ENCODE assay signal across 8 mouse cellular contexts in genomic region chr4:116463231-116464125, GRCm38 (mm10). TPM values are rescaled to one million over a fixed set of nuclear protein-coding genes. Genes with fewer than 3 reads are reported as not detected.
DNase-seq lines count a peak whose midpoint lies in the region; ATAC-seq and TF ChIP-seq lines count a peak whose summit lies in the region.

No protein-coding gene starts in this region.

- peaks cover 7% of the 10 kb centered on the region; the same call in 1 of the 2 replicates for H3K9me3 ChIP-seq in limb, embryonic 12.5 days
- H3K9me3 ChIP-seq in midbrain, embryonic 14.5 days (ENCODE audit: control insufficient read depth, low read length): no peaks in the 10 kb centered on the region
- H3K9me3 ChIP-seq in stomach, embryonic 14.5 days (ENCODE audit: control insufficient read depth, low read depth, low read length): peaks cover 6% of the 10 kb centered on the region; the same call in 1 of the 2 replicates

- no peaks in the 10 kb centered on the region for H3K36me3 ChIP-seq in limb, embryonic 12.5 days
- no peaks in the 10 kb centered on the region for H3K36me3 ChIP-seq in midbrain, embryonic 14.5 days (ENCODE audit: control insufficient read depth, insufficient read depth, low read length)
- no peaks in the 10 kb centered on the region for H3K36me3 ChIP-seq in stomach, embryonic 14.5 days (ENCODE audit: control insufficient read depth, insufficient read depth, low read length)

- H3K4me2 ChIP-seq in limb, embryonic 12.5 days: peak overlapping the region; percentile 67
- peak overlapping the region; percentile 65 for H3K4me2 ChIP-seq in midbrain, embryonic 14.5 days (ENCODE audit: low read length)
- peak overlapping the region; percentile 79 for H3K4me2 ChIP-seq in stomach, embryonic 14.5 days (replicated peaks; ENCODE audit: low read depth, low read length)

- peak; percentile 66 to 84 for DNase-seq in adrenal gland, adult (ENCODE audit: inconsistent age in 2 of 2, low spot score in 1 of 2)
- no peak for DNase-seq in adrenal gland, adult 2 months
- DNase-seq in cerebellum, adult 9-11 months: peak; percentile 70
- DNase-seq in gastrocnemius, adult 2 months: no peak
- peak; percentile 49 for DNase-seq in induced T-regulatory cell, adult 2 months (ENCODE audit: low read depth)
- no peak for DNase-seq in midbrain, embryonic 14.5 days

- intact Hi-C loops in gastrocnemius, adult 2 months (cut with DNase I): loop anchor here (2.0 kb wide), 1 partner anchor 43 kb away; the partner anchor contains the start of gene Ipp

- peak overlapping the region; percentile 96 for H3K9ac ChIP-seq in limb, embryonic 12.5 days (replicated peaks)
- H3K9ac ChIP-seq in midbrain, embryonic 14.5 days (replicated peaks; ENCODE audit: low read length): peak overlapping the region; percentile 88
- peak overlapping the region; percentile 88 for H3K9ac ChIP-seq in stomach, embryonic 14.5 days (replicated peaks; ENCODE audit: low read depth, low read length)

- 1% methylated on average over 70 of the region's 74 CpGs for WGBS in limb, embryonic 12.5 days
- WGBS in midbrain, embryonic 14.5 days: under 1% methylated on average over 74 of the region's 74 CpGs
- under 1% methylated on average over 73 of the region's 74 CpGs for WGBS in stomach, embryonic 14.5 days

- peak; percentile 76 for ATAC-seq in limb, embryonic 12.5 days (ENCODE audit: insufficient number of reproducible peaks, insufficient read depth, low FRiP score, low TSS enrichment, low read depth)
- ATAC-seq in midbrain, embryonic 14.5 days (ENCODE audit: low FRiP score, low TSS enrichment): peak; percentile 83
- peak; percentile 56 for ATAC-seq in stomach, embryonic 14.5 days (ENCODE audit: insufficient number of reproducible peaks, insufficient read depth, low FRiP score, low read depth)

- peak overlapping the region; percentile 89 for H3K27ac ChIP-seq in gastrocnemius, adult 2 months
- H3K27ac ChIP-seq in limb, embryonic 12.5 days: peak overlapping the region; percentile 91
- peak overlapping the region; percentile 95 for H3K27ac ChIP-seq in midbrain, embryonic 14.5 days (replicated peaks; ENCODE audit: low read depth, low read length)
- peak overlapping the region; percentile 85 for H3K27ac ChIP-seq in stomach, embryonic 14.5 days (ENCODE audit: low read length)

- H3K4me3 ChIP-seq in gastrocnemius, adult 2 months: peak overlapping the region; percentile 89
- peak overlapping the region; percentile 98 for H3K4me3 ChIP-seq in limb, embryonic 12.5 days (replicated peaks)
- peak overlapping the region; percentile 93 for H3K4me3 ChIP-seq in midbrain, embryonic 14.5 days (replicated peaks; ENCODE audit: low read depth, low read length)
- peak overlapping the region; percentile 92 for H3K4me3 ChIP-seq in stomach, embryonic 14.5 days (ENCODE audit: low read depth, low read length)

- no peak for TF ChIP-seq CTCF in gastrocnemius, adult 2 months (IDR thresholded peaks at IDR 0.05)

- H3K27me3 ChIP-seq in limb, embryonic 12.5 days: no peaks in the 10 kb centered on the region
- no peaks in the 10 kb centered on the region for H3K27me3 ChIP-seq in midbrain, embryonic 14.5 days (ENCODE audit: control insufficient read depth, insufficient read depth, low read length)
- no peaks in the 10 kb centered on the region for H3K27me3 ChIP-seq in stomach, embryonic 14.5 days (ENCODE audit: control insufficient read depth, insufficient read depth, low read length)

- peaks cover 21% of the 10 kb centered on the region for H3K4me1 ChIP-seq in limb, embryonic 12.5 days (replicated peaks)
- H3K4me1 ChIP-seq in midbrain, embryonic 14.5 days (ENCODE audit: control insufficient read depth, insufficient read depth, low read length): peaks cover 20% of the 10 kb centered on the region
- H3K4me1 ChIP-seq in stomach, embryonic 14.5 days (ENCODE audit: control insufficient read depth, insufficient read depth, low read length): peaks cover 9% of the 10 kb centered on the region

RNA-seq across cellular contexts. Expression of gene Mast2, which starts 0.5 kb away (rescaled TPM):
- 10 to 100 TPM; 39.5 to 45.9 TPM for total RNA-seq in adrenal gland, adult 2 months (2021)
- 88.7 and 94.1 TPM in 2 replicates for polyA plus RNA-seq in adrenal gland, adult 2 months (2012; rRNA removed)
- 10 to 100 TPM; 94.1 to 96.3 TPM for total RNA-seq in gastrocnemius, adult 2 months (2021)
- 21.1 and 22.0 TPM in 2 replicates for polyA plus RNA-seq in limb, embryonic 12.5 days (2016; fragmentation: Nextera tagmentation; extraction: Ambion mirVana)
- polyA plus RNA-seq in midbrain, embryonic 14.5 days (2014; fragmentation: Nextera tagmentation; extraction: Ambion mirVana): 65.0 and 83.6 TPM in 2 replicates
- polyA plus RNA-seq in stomach, embryonic 14.5 days (2014; fragmentation: Nextera tagmentation; extraction: Ambion mirVana): 23.4 and 24.6 TPM in 2 replicates

RNA-seq across cellular contexts. Expression of gene Ipp, which starts 43.9 kb away (rescaled TPM):
- 10 to 100 TPM in 1 of 2 experiments, 1 to 10 TPM in 1; 9.7 to 17.0 TPM for total RNA-seq in adrenal gland, adult 2 months (2021)
- polyA plus RNA-seq in adrenal gland, adult 2 months (2012; rRNA removed): 0.48 and 0.51 TPM in 2 replicates
- total RNA-seq in gastrocnemius, adult 2 months (2021): 10 to 100 TPM; 17.7 to 17.8 TPM
- polyA plus RNA-seq in limb, embryonic 12.5 days (2016; fragmentation: Nextera tagmentation; extraction: Ambion mirVana): 19.0 and 19.2 TPM in 2 replicates
- polyA plus RNA-seq in midbrain, embryonic 14.5 days (2014; fragmentation: Nextera tagmentation; extraction: Ambion mirVana): 4.5 and 5.3 TPM in 2 replicates
- polyA plus RNA-seq in stomach, embryonic 14.5 days (2014; fragmentation: Nextera tagmentation; extraction: Ambion mirVana): 4.5 and 4.6 TPM in 2 replicates

Comparison
In these comparisons a context has a peak if more than half of its experiments do, and no peak if none do; other contexts are left out.
1. DNase-seq: peak in adrenal gland, adult (2 of 2), cerebellum, adult 9-11 months (single experiment) and induced T-regulatory cell, adult 2 months (single experiment); none in adrenal gland, adult 2 months (single experiment), gastrocnemius, adult 2 months (single experiment) and midbrain, embryonic 14.5 days (single experiment).
2. Peak in every context shown above with its lines, with median percentiles within 50 percentile points of each other: H3K27ac ChIP-seq, H3K4me3 ChIP-seq, ATAC-seq, H3K4me2 ChIP-seq and H3K9ac ChIP-seq.